Mouse (Mus musculus) granulocyte monocyte progenitor cell, adult 5-6 weeks (primary cell): ENCODE results near the gene 9530003J23Rik. TPM values are rescaled to one million over a fixed set of nuclear protein-coding genes. Genes with fewer than 3 reads are reported as not detected.
"Not testable (repeated sequence)": the region's sequence is repeated elsewhere in the genome, so short reads cannot be mapped to it uniquely, and the experiment has no call there.

Experiments used
- ATAC-seq: replicated peaks from 2 replicates; pipeline ENCODE4 v1.8.0; 2016; ENCODE audit warnings: mild to moderate bottlenecking, moderate TSS enrichment, inconsistent platforms; ENCODE audit not compliant: poor library complexity, severe bottlenecking
- total RNA-seq, 2 experiments: library from RNA; stranded (forward) in 1 of 2; stranded (reverse) in 1 of 2; fragments of 200-712, 200-1000 nt in 1 of 2; fragments of >200 nt in 1 of 2; fragmentation: Nextera tagmentation in 1 of 2; gene quantifications; 2 replicates each; pipeline ENCODE4 v1.2.3; 2014 to 2017

Gene 9530003J23Rik
- total RNA-seq (2014; fragmentation: Nextera tagmentation) (not detected in 2 replicates), total RNA-seq (2017) (not detected in 2 replicates)

DNA sequence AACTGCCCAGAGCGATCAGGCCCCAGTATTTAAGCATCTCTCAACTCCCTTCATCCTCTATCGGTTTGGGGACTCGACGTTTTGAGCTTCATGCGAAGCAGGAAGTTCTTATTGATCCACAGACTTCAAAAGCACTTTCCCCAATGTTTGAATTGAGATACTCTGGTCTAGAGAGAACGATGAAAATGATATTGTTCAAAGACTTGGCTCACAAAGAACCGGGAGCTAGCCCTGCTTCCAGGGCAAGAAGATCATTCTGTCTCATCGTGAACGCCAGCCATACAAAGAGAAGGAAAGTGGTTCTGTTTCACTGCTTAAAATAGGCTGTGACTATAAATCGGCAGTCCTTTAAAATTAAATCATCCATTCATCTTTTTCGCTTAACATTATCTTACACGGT is at the start of gene 9530003J23Rik:
9530003J23Rik (minus strand) TSS at position 101 of the 400 bp plus-strand sequence.
- ATAC-seq, result no peak

GRCm38 (mm10) chr10:117287226-117287850 is 48.8 kb upstream of the 9530003J23Rik start:
- ATAC-seq, result no peak

- ATAC-seq, result no peak
Measured at GRCm38 (mm10) chr10:117286366-117286970, 48.0 kb upstream of the 9530003J23Rik start.

DNA sequence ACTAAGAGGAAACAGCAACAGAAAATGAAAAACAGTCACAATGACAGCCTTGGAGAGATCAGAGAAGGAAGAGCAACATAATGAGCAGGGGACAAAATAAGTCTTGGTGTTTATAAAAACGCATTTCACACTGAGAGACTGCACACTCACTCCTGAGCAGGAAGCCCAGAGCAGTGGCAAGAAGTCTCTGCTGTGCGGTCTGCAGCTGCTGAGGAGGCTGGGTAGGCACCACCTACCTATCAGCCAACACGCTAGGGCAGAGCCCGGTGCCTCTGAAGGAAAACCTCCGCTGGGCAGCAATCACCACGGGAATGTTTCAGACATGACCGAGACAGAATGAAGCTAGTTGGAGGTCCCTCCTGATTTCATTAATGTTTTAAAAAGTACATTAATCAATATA is 47.1 kb upstream of the 9530003J23Rik start:
- ATAC-seq, result peak; percentile 25

DNA sequence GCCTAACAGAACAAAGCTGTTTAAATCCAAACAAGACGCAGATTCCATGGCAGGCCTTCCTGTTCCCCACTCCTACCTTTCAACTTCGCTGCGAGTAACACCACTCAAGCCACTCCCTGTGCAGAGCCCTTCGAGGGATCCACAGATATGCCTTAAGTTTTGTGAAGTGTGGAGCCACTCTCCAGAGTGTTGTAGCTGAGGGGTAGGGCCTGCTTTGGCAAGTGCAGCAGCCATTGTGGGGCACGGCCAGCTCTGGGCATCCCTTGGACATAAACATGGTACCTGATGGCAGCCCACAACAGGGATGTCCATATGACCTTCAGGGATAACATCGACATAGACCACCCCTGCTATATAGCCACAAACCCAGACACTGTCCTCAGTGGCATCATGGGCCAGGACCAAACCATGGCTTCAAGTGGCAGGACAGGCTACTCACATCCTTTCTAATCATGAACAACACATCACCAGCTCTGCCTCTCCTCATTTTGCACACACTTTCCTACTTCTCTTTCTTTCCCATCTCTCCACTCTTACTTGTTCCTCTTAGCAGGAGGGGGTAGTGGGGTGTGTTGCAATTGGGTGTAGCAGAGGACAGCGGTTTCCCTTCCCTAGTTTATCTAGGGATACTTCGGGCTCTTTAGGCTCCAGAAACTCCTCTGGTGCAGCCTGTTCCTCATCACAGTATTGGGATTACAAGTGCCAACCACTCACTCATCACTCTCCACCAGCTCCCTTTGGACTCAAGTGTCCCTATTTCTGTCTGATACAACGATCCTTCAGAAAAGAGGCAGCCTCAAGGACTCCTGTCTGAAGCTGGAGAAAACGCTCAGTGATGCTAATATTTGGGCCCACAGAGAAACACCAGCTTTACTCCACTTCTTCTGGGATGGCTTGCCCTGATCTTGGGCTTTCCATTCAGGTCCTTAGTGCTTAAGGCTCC is 46.3 kb upstream of the 9530003J23Rik start:
- ATAC-seq, result peak; percentile 67

DNA sequence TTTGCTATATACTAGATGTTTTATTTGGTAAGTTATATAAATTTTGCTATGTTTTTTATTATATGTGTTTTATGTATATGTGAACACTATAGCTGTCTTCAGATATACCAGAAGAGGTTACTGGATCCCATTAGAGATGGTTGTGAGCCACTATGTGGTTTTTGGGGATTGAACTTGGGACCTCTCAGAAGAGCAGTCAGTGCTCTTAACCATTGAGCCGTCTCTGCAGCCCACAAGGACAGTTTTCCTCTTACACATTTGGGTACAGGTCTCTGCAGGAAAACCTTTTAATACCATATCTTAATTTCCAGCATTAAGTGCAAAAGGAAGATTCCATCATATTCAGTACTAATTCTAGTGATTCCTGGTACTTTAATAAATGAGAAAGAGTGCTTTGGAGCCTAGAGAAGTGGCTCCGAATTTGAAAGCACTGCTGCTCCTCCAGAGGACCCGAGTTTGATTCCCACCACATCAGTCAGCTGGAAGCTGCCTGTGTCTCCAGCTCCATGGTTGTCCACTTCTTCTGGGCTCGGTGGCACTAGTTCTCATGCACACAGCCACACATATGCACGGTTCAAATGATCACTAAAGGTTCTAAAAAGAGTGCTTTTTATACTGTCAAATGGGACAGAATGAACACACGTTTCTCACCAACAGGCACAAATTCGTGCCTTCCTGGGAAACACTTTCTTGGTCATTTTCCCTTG is 45.5 kb upstream of the 9530003J23Rik start:
- ATAC-seq, result no peak

GRCm38 (mm10) chr10:117283196-117283595 is 44.7 kb upstream of the 9530003J23Rik start:
- ATAC-seq, result not testable (repeated sequence)

DNA sequence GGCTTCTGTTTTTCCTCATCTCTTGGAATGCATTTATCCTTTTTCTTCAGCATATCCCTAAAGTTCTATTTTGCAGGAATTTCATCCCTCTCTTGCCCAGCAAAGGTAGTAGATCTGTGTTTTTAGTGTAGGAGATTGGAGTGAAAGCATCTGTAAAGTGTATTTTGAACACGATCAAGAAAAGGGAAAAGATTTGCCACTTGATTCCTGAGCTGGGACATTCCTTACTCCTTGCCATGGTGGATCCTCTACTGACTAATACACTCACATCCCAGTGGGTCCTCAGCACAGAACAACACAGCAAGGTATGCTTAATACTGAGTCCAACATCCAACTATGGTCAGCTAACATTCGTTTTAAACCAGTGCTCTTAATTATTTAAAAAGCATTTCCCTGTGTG is 44.0 kb upstream of the 9530003J23Rik start:
- ATAC-seq, result no peak

DNA sequence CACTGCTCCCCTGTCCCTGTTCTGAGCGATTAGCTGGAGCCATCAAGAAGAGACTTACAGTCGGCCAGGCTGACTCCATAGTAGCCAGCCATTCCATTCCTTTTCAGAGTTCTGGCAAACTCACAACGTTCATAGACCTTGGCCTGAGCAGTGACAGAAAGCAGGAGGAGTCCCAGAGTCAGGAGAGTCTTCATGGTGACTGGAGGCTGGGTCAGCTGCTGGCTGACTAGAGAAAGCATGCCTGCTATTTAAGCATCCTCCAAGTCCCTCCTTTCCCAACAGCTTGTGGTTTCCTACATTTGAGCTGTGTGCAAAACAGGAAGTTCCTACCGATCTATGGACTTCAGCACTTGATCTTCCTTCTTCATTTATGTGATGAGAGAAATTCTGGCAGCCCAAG is 43.5 kb upstream of the 9530003J23Rik start, which contains the start of gene Lyz2:
Lyz2 (minus strand) TSS at position 273 of the 400 bp plus-strand sequence.
- peak; percentile 73 for ATAC-seq

DNA sequence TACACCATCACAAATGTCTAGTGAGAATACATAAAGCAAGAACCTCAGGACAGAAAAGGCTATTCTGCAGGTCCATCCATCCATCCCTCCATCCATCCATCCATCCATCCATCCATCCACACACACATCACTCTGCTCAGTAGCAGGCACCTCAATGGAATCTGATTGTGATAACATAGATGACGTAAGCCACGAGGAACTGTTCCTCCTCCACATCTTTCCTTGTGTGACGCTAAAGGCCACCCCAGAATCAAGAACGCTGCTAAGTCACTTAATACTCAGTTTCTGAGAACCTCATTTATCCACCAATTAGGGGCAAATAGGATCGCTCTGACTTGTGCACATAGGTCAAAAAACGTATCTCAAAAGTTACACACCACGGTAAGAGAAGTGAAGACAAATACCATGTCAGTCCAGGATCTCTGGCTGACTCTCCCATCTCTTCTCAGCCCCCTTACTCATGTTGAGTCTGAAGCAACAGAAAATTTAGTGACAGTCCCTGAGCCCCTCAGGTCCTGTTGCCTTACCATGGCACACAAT is 42.9 kb upstream of the 9530003J23Rik start:
- no peak for ATAC-seq

DNA sequence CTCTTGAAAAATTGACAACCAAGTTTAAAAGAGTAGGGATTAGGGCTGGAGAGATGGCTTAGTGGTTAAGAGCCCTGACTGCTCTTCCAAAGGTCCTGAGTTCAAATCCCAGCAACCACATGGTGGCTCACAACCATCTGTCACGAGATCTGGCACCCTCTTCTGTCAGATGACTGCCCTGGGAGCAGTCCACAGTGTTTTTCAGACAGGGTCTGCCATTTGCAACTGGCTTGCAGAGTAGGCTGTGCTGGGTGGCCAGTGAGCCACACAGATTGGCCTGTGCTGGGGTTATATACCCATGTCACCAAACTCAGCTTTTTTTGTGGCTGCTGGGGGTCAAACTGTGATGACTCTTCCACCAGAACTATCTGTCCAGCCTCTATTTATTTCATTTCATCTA is 41.5 kb upstream of the 9530003J23Rik start:
- no peak for ATAC-seq

DNA sequence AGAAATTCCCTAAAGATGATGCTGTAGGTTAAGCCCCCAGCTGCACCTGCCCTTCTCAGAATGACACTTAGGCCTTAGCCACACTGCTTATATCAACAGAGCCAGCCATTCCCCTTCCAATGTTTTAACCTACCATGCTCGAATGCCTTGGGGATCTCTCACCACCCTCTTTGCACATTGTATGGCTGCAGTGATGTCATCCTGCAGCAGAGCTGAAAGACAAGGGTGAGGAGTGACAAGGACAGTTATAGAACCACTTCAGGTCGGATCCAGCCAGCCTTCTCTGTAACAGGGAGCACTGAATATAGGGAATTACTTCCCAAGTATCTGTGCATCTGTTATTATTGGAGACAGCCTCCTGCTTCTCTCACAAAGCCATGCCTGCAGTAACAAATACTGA is 40.0 kb upstream of the 9530003J23Rik start:
- not testable (repeated sequence) for ATAC-seq

DNA sequence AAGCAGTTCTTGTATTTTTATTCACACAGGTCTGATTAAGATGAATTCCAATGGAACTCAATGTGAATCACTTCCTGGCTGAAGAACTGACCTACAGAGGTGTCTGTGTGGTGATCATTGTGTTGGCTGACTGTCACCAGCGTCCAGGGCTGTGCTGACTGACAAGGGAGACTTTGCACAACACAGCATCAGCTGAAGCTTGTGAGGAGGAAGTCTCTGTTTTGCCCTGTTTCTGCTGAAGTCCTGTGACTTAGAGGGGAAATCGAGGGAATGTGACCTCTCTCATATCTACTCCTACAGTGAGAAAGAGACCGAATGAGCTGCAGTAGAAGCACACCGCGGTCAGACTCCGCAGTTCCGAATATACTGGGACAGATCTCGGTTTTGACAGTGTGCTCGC is 39.3 kb upstream of the 9530003J23Rik start:
- not testable (repeated sequence) for ATAC-seq

- ATAC-seq, result no peak
Measured at GRCm38 (mm10) chr10:117275681-117276369, 37.3 kb upstream of the 9530003J23Rik start.

DNA sequence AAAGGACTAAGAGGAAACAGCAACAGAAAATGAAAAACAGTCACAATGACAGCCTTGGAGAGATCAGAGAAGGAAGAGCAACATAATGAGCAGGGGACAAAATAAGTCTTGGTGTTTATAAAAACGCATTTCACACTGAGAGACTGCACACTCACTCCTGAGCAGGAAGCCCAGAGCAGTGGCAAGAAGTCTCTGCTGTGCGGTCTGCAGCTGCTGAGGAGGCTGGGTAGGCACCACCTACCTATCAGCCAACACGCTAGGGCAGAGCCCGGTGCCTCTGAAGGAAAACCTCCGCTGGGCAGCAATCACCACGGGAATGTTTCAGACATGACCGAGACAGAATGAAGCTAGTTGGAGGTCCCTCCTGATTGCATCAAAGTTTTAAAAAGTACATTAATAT is 36.1 kb upstream of the 9530003J23Rik start:
- peak; percentile 85 for ATAC-seq

- ATAC-seq, result no peak
Measured at GRCm38 (mm10) chr10:117272023-117272422, 33.5 kb upstream of the 9530003J23Rik start.

DNA sequence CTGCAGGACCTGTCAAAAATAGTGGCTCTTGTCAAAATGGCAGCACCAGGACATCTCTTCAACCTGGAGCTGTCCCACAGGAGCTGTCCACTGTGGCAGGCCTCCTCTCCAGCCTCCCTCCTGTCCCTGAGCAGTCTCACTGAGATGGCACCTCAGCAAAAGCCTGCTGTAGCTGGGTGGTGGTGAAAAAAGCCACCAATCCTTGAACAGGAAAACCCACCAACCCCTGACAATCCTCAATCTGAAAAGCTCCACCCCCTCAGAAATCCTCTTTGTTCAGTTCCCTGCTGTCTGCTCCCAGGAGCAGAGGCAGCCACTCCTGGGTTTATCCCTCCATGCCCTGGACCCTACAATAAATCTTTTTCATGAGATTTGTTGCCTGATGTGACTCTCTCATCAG is 21.4 kb upstream of the 9530003J23Rik start:
- ATAC-seq, result no peak

DNA sequence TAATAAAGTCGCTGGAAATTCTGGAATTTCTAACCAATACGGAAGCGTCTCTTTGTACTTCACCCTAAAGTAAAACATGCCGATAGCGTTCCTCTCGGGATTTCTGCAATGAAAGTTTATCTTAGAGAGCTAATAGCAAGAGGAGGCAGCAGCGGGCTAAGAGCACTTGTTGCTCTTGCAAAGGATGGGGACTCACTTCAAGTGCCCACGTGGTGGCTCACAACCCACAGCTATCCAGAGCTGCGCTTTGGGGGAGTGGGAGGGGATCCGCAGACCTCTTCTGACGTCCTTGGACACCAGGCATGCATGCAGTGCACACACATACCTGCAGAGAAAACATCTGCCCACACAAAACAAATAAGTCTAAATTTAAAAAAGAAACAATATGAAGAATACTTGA is 2.6 kb downstream of the 9530003J23Rik start:
- no peak for ATAC-seq

DNA sequence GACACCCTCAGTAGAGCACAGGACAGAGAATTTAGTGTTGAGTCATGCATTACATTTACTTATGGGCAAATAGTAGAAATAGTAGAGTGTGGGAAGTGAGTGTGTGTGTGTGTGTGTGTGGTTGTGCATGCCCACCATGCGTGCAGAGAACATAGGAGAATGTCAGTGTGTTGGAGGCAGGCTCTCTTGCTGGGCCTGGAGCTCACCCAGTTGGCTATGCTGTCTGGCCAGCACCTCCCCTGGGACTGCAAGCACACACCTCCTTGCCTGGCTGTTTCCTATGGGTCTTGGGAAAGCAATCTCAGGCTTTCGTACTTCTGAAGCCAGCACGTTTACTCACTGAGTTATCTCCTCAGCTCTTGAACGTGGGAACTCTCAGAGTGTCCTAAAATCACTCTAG is 3.7 kb downstream of the 9530003J23Rik start:
- no peak for ATAC-seq
